Mouse (Mus musculus): Measurements from ENCODE around the gene Hist1h2bf. TPM values are rescaled to one million over a fixed set of nuclear protein-coding genes. Genes with fewer than 3 reads are reported as not detected.
"Not testable (repeated sequence)": the region's sequence is repeated elsewhere in the genome, so short reads cannot be mapped to it uniquely, and the experiment has no call there.

The Hist1h2bf gene
- polyA plus RNA-seq, 1 experiment from 2014 or later, result 2.6 TPM

- Histone ChIP-seq H3K4me3 (ENCODE audit: low read depth, low read length) (peak overlapping the region; percentile 57), H3K27ac (ENCODE audit: low read depth, low read length) (peak overlapping the region; percentile 98), H3K9me3 (replicated peaks; ENCODE audit: control insufficient read depth, low read length) (no peaks in the 10 kb centered on the region), H3K36me3 (ENCODE audit: control insufficient read depth, insufficient read depth, low read length) (no peaks in the 10 kb centered on the region), H3K9ac (ENCODE audit: low read depth, low read length) (peak overlapping the region; percentile 66), H3K27me3 (ENCODE audit: control insufficient read depth, insufficient read depth, low read length) (no peaks in the 10 kb centered on the region), H3K4me2 (peak overlapping the region; percentile 65), H3K4me1 (ENCODE audit: control insufficient read depth, insufficient read depth, low read length) (peaks cover 12% of the 10 kb centered on the region)
- 23% methylated on average over 7 of the region's 7 CpGs for WGBS (ENCODE audit: insufficient replicate concordance)
- ATAC-seq (replicated peaks; ENCODE audit: insufficient number of reproducible peaks, low FRiP score, low TSS enrichment), result no peak
Observed at GRCm38 (mm10) chr13:23536076-23536822, 37.7 kb downstream of the Hist1h2bf start.

- peak; percentile 89 for ATAC-seq (replicated peaks; ENCODE audit: insufficient number of reproducible peaks, low FRiP score, low TSS enrichment)
- WGBS (ENCODE audit: insufficient replicate concordance), result 1% methylated on average over 51 of the region's 62 CpGs
- Histone ChIP-seq H3K4me2 (peak within 1 kb of the TSS; percentile 65), H3K9ac (ENCODE audit: low read depth, low read length) (peak within 1 kb of the TSS; percentile 80), H3K4me3 (ENCODE audit: low read depth, low read length) (peak within 1 kb of the TSS; percentile 57), H3K4me1 (ENCODE audit: control insufficient read depth, insufficient read depth, low read length) (peaks cover 12% of the 10 kb centered on the region), H3K27ac (ENCODE audit: low read depth, low read length) (peak within 1 kb of the TSS; percentile 98)
- H3K9me3 ChIP-seq (replicated peaks; ENCODE audit: control insufficient read depth, low read length); H3K27me3 ChIP-seq (ENCODE audit: control insufficient read depth, insufficient read depth, low read length); H3K36me3 ChIP-seq (ENCODE audit: control insufficient read depth, insufficient read depth, low read length): not testable (repeated sequence)
Observed at GRCm38 (mm10) chr13:23535137-23536075, 38.6 kb downstream of the Hist1h2bf start, which contains the start of gene Hist1h3g. Gene Hist1h3g (plus strand): TSS chr13:23535422.

GRCm38 (mm10) chr13:23534368-23535131, 39.4 kb downstream of the Hist1h2bf start:
- Histone ChIP-seq H3K27ac (ENCODE audit: low read depth, low read length) (peak overlapping the region; percentile 98), H3K4me3 (ENCODE audit: low read depth, low read length) (peak overlapping the region; percentile 57), H3K9me3 (replicated peaks; ENCODE audit: control insufficient read depth, low read length) (no peaks in the 10 kb centered on the region), H3K9ac (ENCODE audit: low read depth, low read length) (peak overlapping the region; percentile 80), H3K27me3 (ENCODE audit: control insufficient read depth, insufficient read depth, low read length) (no peaks in the 10 kb centered on the region), H3K4me1 (ENCODE audit: control insufficient read depth, insufficient read depth, low read length) (peaks cover 12% of the 10 kb centered on the region), H3K36me3 (ENCODE audit: control insufficient read depth, insufficient read depth, low read length) (no peaks in the 10 kb centered on the region), H3K4me2 (peak overlapping the region; percentile 65)
- 1% methylated on average over 15 of the region's 15 CpGs for WGBS (ENCODE audit: insufficient replicate concordance)
- ATAC-seq (replicated peaks; ENCODE audit: insufficient number of reproducible peaks, low FRiP score, low TSS enrichment), result no peak

GRCm38 (mm10) chr13:23533560-23534367, 40.2 kb downstream of the Hist1h2bf start, which contains the start of gene Hist1h2af:
Gene Hist1h2af (plus strand): TSS chr13:23533906.
- WGBS (ENCODE audit: insufficient replicate concordance), result under 1% methylated on average over 28 of the region's 53 CpGs
- H3K27me3 ChIP-seq (ENCODE audit: control insufficient read depth, insufficient read depth, low read length); H3K36me3 ChIP-seq (ENCODE audit: control insufficient read depth, insufficient read depth, low read length); H3K9me3 ChIP-seq (replicated peaks; ENCODE audit: control insufficient read depth, low read length): not testable (repeated sequence)
- Histone ChIP-seq H3K9ac (ENCODE audit: low read depth, low read length) (peak within 1 kb of the TSS; percentile 90), H3K4me3 (ENCODE audit: low read depth, low read length) (peak within 1 kb of the TSS; percentile 57), H3K4me2 (peak within 1 kb of the TSS; percentile 65), H3K27ac (ENCODE audit: low read depth, low read length) (peak within 1 kb of the TSS; percentile 98), H3K4me1 (ENCODE audit: control insufficient read depth, insufficient read depth, low read length) (peaks cover 15% of the 10 kb centered on the region)
- ATAC-seq (replicated peaks; ENCODE audit: insufficient number of reproducible peaks, low FRiP score, low TSS enrichment), result peak; percentile 50

GRCm38 (mm10) chr13:23532262-23533075, 41.5 kb downstream of the Hist1h2bf start:
- peak overlapping the region; percentile 65 for H3K4me2 ChIP-seq
- H3K9me3 ChIP-seq (replicated peaks; ENCODE audit: control insufficient read depth, low read length), result no peaks in the 10 kb centered on the region
- H3K27ac ChIP-seq (ENCODE audit: low read depth, low read length), result peak overlapping the region; percentile 98
- H3K27me3 ChIP-seq (ENCODE audit: control insufficient read depth, insufficient read depth, low read length), result no peaks in the 10 kb centered on the region
- ATAC-seq (replicated peaks; ENCODE audit: insufficient number of reproducible peaks, low FRiP score, low TSS enrichment), result no peak
- H3K4me3 ChIP-seq (ENCODE audit: low read depth, low read length), result peak overlapping the region; percentile 57
- peak overlapping the region; percentile 90 for H3K9ac ChIP-seq (ENCODE audit: low read depth, low read length)
- H3K36me3 ChIP-seq (ENCODE audit: control insufficient read depth, insufficient read depth, low read length), result no peaks in the 10 kb centered on the region
- H3K4me1 ChIP-seq (ENCODE audit: control insufficient read depth, insufficient read depth, low read length), result peaks cover 15% of the 10 kb centered on the region
- 20% methylated on average over 9 of the region's 9 CpGs for WGBS (ENCODE audit: insufficient replicate concordance)

- Histone ChIP-seq H3K36me3 (ENCODE audit: control insufficient read depth, insufficient read depth, low read length) (no peaks in the 10 kb centered on the region), H3K9me3 (replicated peaks; ENCODE audit: control insufficient read depth, low read length) (no peaks in the 10 kb centered on the region), H3K4me3 (ENCODE audit: low read depth, low read length) (peak within 1 kb of the TSS; percentile 57), H3K4me2 (peak within 1 kb of the TSS; percentile 65), H3K9ac (ENCODE audit: low read depth, low read length) (peak within 1 kb of the TSS; percentile 90), H3K27ac (ENCODE audit: low read depth, low read length) (peak within 1 kb of the TSS; percentile 98), H3K4me1 (ENCODE audit: control insufficient read depth, insufficient read depth, low read length) (peaks cover 12% of the 10 kb centered on the region), H3K27me3 (ENCODE audit: control insufficient read depth, insufficient read depth, low read length) (no peaks in the 10 kb centered on the region)
- ATAC-seq (replicated peaks; ENCODE audit: insufficient number of reproducible peaks, low FRiP score, low TSS enrichment), result peak; percentile 81
- WGBS (ENCODE audit: insufficient replicate concordance), result under 1% methylated on average over 55 of the region's 70 CpGs
Observed at GRCm38 (mm10) chr13:23530901-23531875, 42.8 kb downstream of the Hist1h2bf start, which contains the start of gene Hist1h4h. Gene Hist1h4h (plus strand): TSS chr13:23531050.
